Mouse (Mus musculus) cortical plate, adult 2 months (tissue): ENCODE data around the gene Fam131c. TPM values are rescaled to one million over a fixed set of nuclear protein-coding genes. Genes with fewer than 3 reads are reported as not detected.
A peak's percentile ranks its signal among the peaks of the same experiment; 100 is the strongest.

Experiments used
- H3K27ac ChIP-seq: fragments of 200-500 bp; 2 replicates; pipeline ENCODE4 v1.5.1; 2012; ENCODE audit warnings: low read length, control low read depth, inconsistent platforms; ENCODE audit not compliant: insufficient read depth
- H3K4me1 ChIP-seq: fragments of 200-500 bp; 2 replicates; pipeline ENCODE4 v1.6.1; 2011; ENCODE audit warnings: low read length; ENCODE audit not compliant: control insufficient read depth, insufficient read depth
- H3K4me3 ChIP-seq: fragments of 200-500 bp; 2 replicates; pipeline ENCODE4 v1.5.1; 2011; ENCODE audit warnings: mild to moderate bottlenecking, low read length, control low read depth; ENCODE audit not compliant: insufficient read depth
- CTCF ChIP-seq: fragments of 200-500 bp; IDR thresholded peaks from 2 replicates; pipeline ENCODE4 v1.5.1; 2011; ENCODE audit warnings: mild to moderate bottlenecking, control low read depth, low read length; ENCODE audit not compliant: insufficient read depth; ENCODE audit errors: extremely low read depth
- POLR2A ChIP-seq: fragments of 200-500 bp; IDR thresholded peaks from 2 replicates; pipeline ENCODE4 v1.6.1; 2011; ENCODE audit warnings: mild to moderate bottlenecking, low read length, control low read depth; ENCODE audit not compliant: insufficient read depth; ENCODE audit errors: extremely low read depth
- polyA plus RNA-seq: library from polyadenylated mRNA; depleted of rRNA; stranded (reverse); fragments of >200 nt; gene quantifications from 2 replicates; pipeline ENCODE4 v1.2.3, GENCODE M21; 2012

The Fam131c gene
- polyA plus RNA-seq, 1 experiment: 3.3 TPM

DNA sequence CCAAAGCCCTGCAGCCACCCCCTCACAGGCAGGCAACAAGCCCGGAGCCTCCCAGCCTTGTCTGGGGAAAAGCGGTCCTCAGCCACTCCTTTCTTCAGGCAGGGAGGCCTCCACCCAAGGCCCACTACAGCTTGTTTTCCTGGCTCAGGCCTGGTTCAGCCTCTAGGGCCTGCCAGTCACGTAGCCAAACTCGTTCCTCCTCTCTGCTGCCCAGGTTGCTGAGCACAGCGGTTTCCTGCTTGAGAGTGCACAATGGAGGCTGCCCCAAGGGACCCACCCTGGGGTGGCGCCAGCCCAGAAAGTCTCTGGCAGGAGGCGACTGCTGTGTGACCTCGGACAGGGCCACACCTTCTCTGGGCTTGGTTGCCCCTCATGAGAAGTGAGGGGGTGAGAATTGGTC is 14.2 kb upstream of the Fam131c start:
- no peak for TF ChIP-seq CTCF
- no peak for TF ChIP-seq POLR2A
- Histone ChIP-seq H3K27ac (no peak overlapping the region), H3K4me1 (no peaks in the 10 kb centered on the region), H3K4me3 (no peak overlapping the region)

- Histone ChIP-seq H3K4me3 (no peak overlapping the region), H3K27ac (no peak overlapping the region), H3K4me1 (no peaks in the 10 kb centered on the region)
- TF ChIP-seq POLR2A (no peak), CTCF (no peak)
Observed at GRCm38 (mm10) chr4:141357811-141358210, 10.2 kb upstream of the Fam131c start.

- Histone ChIP-seq H3K27ac (no peak overlapping the region), H3K4me1 (no peaks in the 10 kb centered on the region), H3K4me3 (no peak overlapping the region)
- TF ChIP-seq CTCF (no peak), POLR2A (no peak)
Observed at GRCm38 (mm10) chr4:141359222-141359621, 8.8 kb upstream of the Fam131c start.

GRCm38 (mm10) chr4:141360846-141361245 is 7.2 kb upstream of the Fam131c start:
- TF ChIP-seq POLR2A (no peak), CTCF (peak; percentile 38; the same call in 1 of the 2 replicates)
- no peak overlapping the region for H3K27ac ChIP-seq
- H3K4me1 ChIP-seq: no peaks in the 10 kb centered on the region
- H3K4me3 ChIP-seq: no peak overlapping the region

DNA sequence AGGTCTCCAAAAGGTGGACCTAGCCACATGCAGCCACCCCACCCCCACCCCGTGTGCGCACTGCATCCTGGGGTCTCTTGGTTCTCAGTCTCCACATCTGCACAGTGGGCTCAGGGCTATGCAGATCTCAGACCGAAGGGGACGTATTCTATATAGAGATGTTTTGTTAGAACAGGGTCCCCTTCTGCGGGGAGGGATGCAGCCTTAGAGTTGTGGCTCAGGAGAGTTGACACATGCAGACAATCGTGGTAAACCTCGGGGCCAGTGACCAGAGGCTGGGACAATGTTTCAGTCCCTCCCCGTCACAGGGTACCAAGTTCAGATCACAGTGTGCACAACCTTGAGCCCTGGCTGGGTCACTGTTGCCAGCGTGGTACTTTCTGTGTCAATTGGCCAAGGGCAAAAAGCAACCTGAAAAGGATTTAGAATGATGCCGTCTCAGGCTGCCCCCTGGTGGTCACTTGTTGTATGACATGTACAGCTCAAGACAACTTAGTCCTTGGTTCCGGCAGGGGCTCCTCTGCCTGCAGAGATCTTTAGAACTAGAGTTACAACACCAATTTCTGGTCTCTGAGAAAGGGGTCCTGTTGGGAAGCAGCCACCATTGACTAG is 5.0 kb upstream of the Fam131c start:
- Histone ChIP-seq H3K4me1 (no peaks in the 10 kb centered on the region), H3K27ac (no peak overlapping the region), H3K4me3 (no peak overlapping the region)
- TF ChIP-seq CTCF: peak; percentile 90
- TF ChIP-seq POLR2A: no peak

DNA sequence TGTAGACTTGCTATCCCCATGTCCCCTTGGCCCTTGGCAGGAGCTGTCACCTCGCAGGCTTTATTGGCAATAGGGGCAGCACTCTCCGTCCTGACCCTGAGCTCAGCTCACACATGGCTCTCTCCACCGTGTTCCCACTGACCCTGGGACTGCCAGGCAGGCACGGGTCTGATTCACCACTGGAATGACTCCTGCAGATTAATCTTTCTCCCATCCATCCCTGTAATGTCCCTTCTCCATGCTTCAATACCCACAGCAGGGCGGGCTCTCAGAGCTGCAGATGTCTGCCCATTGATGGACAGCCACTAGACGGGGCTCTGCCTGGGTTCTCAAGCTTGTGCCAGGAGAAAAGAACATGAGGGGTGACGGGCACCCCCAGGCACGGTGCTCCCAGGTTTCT is 2.9 kb upstream of the Fam131c start:
- H3K4me1 ChIP-seq: no peaks in the 10 kb centered on the region
- no peak overlapping the region for H3K4me3 ChIP-seq
- TF ChIP-seq CTCF: no peak
- no peak for TF ChIP-seq POLR2A
- no peak overlapping the region for H3K27ac ChIP-seq

DNA sequence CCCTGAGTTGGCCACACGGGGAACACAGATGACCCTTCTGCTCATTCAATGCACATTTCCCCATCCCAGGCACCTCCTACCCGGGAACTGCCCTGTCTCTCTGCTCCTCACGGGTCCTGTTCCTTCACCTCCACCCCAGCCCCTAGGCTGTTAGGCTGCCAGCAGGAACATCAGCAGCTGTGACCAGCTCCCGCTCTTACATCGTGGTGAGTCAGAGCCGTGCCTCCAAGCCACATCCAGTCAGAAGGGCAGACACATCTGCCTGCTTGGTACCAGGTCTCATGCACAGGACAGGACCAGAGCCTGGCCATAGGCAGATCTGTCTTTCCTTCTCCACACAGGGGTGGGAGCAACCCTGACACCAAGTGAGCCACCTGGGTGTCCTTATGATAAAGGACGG is 2.1 kb upstream of the Fam131c start:
- no peak overlapping the region for H3K27ac ChIP-seq
- no peaks in the 10 kb centered on the region for H3K4me1 ChIP-seq
- no peak for TF ChIP-seq POLR2A
- no peak for TF ChIP-seq CTCF
- H3K4me3 ChIP-seq: no peak overlapping the region

- Histone ChIP-seq H3K4me1 (no peaks in the 10 kb centered on the region), H3K27ac (no peak overlapping the region), H3K4me3 (no peak overlapping the region)
- TF ChIP-seq CTCF: no peak
- TF ChIP-seq POLR2A: no peak
Observed at GRCm38 (mm10) chr4:141372426-141372825, 4.4 kb downstream of the Fam131c start.

DNA sequence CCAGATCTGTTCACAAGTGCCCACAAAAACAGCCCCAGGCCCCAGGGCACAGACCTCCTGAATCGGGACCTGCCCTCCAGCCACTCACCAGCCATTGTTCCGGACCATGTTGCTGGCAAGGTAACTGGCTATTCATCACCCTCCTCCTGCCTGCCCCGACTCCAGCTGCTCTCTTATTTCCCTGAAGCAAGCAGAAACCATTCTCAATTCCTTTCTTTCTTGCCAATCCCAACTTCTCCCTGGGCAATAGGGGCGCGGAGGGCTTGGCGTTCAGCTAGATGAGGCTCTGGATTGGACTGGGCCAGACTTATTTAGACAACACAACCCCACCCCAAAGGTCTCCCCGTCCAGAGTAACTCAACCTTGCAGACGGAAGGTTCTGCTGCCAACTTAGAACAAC is 11.7 kb downstream of the Fam131c start:
- no peaks in the 10 kb centered on the region for H3K4me1 ChIP-seq
- H3K4me3 ChIP-seq: no peak overlapping the region
- no peak overlapping the region for H3K27ac ChIP-seq
- no peak for TF ChIP-seq POLR2A
- TF ChIP-seq CTCF: no peak

GRCm38 (mm10) chr4:141382406-141382805 is 14.4 kb downstream of the Fam131c start:
- Histone ChIP-seq H3K4me3 (peak overlapping the region; percentile 15; the same call in 1 of the 2 replicates), H3K27ac (no peak overlapping the region), H3K4me1 (no peaks in the 10 kb centered on the region)
- TF ChIP-seq CTCF (no peak), POLR2A (no peak)
